Mouse (Mus musculus) hindbrain, embryonic 13.5 days (tissue): ENCODE measurements around the gene Klk9. TPM values are rescaled to one million over a fixed set of nuclear protein-coding genes. Genes with fewer than 3 reads are reported as not detected.
A peak's percentile ranks its signal among the peaks of the same experiment; 100 is the strongest.

Source experiments
- ATAC-seq: fragments of 200-750 bp; cut with Nextera tagmentation; 2 replicates; pipeline ENCODE4 v1.8.0; 2017; ENCODE audit warnings: moderate TSS enrichment; ENCODE audit not compliant: low FRiP score
- H3K27ac ChIP-seq: fragments of 300-500 bp; sonication (generic); 2 replicates; pipeline ENCODE4 v1.5.1; 2015; ENCODE audit warnings: inconsistent platforms, mild to moderate bottlenecking, moderate library complexity
- H3K27me3 ChIP-seq: fragments of 300-500 bp; sonication (generic); 2 replicates; pipeline ENCODE4 v1.6.1; 2015; ENCODE audit warnings: mild to moderate bottlenecking, inconsistent platforms
- H3K36me3 ChIP-seq: fragments of 300-500 bp; sonication (generic); 2 replicates; pipeline ENCODE4 v1.6.1; 2015; ENCODE audit warnings: mild to moderate bottlenecking, inconsistent platforms
- H3K4me1 ChIP-seq: fragments of 300-500 bp; sonication (generic); replicated peaks from 2 replicates; pipeline ENCODE4 v1.6.1; 2015; ENCODE audit warnings: inconsistent platforms
- H3K4me2 ChIP-seq: fragments of 300-500 bp; sonication (generic); 2 replicates; pipeline ENCODE4 v1.6.1; 2015; ENCODE audit warnings: inconsistent platforms, mild to moderate bottlenecking, moderate library complexity
- H3K4me3 ChIP-seq: fragments of 300-500 bp; sonication (generic); 2 replicates; pipeline ENCODE4 v1.5.1; 2015; ENCODE audit warnings: mild to moderate bottlenecking, inconsistent platforms
- H3K9ac ChIP-seq: fragments of 300-500 bp; sonication (generic); 2 replicates; pipeline ENCODE4 v1.6.1; 2015; ENCODE audit warnings: mild to moderate bottlenecking, inconsistent platforms
- H3K9me3 ChIP-seq: fragments of 300-500 bp; sonication (generic); 2 replicates; pipeline ENCODE4 v1.6.1; 2016; ENCODE audit warnings: inconsistent platforms
- WGBS: fragments of 180-500 bp; shearing (Covaris S2); methylation state at CpG from one replicate; pipeline ENCODE4 v1.1.7; 2015; 5-methylcytosine and 5-hydroxymethylcytosine counted together
- polyA plus RNA-seq: library from polyadenylated mRNA; unstranded; fragments of >200 nt; fragmentation: Nextera tagmentation; extraction: Ambion mirVana; gene quantifications from 2 replicates; pipeline ENCODE4 v1.2.1, GENCODE M21; 2015

Klk9 gene
- 0.18 TPM in 1 of 2 replicates, not detected in the other for polyA plus RNA-seq

DNA sequence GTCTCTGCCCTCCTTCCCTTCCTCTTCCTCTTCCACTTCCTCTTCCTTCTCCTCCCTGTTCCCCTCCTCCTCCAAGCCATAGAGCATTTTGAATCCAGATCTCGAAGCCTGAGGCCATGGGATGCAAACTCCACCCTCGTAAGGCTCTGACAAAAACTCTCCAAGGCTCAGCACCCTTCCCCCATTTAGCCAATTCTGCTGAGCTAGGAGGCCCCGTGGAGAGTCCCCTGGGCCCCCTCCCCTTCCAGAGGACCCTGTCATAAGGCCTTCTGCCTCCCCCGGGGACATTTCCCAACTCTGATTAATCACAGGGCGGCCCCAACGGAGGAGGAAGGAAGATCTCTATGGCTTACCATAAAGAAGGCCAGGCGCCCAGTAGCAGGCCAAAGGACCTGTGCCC, at the start of gene Klk9:
Gene Klk9, plus strand, starts transcription at position 301 of the 400 bp plus-strand sequence.
- no peak within 1 kb of the TSS for H3K9ac ChIP-seq
- no peak for ATAC-seq
- no peak within 1 kb of the TSS for H3K4me2 ChIP-seq
- no peaks in the 10 kb centered on the region for H3K36me3 ChIP-seq
- peaks cover 6% of the 10 kb centered on the region for H3K4me1 ChIP-seq
- 73% methylated on average over 7 of the region's 7 CpGs for WGBS
- H3K9me3 ChIP-seq = no peaks in the 10 kb centered on the region
- H3K4me3 ChIP-seq = no peak within 1 kb of the TSS
- peaks cover 30% of the 10 kb centered on the region for H3K27me3 ChIP-seq
- H3K27ac ChIP-seq = no peak within 1 kb of the TSS

DNA sequence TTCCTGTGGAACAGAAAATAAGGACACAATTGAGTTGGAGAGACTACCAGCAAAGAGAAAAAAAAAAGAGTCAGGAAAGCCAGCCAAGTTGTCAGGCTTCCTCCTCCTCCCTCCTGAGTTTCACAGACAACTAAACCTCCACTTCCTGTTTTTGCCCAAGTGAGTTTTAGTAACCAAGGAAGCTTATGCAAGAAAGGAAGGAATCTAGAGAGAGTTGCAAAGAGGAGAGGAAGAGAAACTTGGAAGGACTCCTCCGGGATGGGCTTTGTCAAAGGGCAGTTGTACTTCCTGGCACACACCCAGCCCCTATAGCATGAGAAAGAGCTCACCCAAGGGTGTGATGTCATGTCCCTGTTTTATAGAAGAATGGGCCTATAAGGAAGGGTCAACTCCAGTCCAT, 43.9 kb upstream of the Klk9 start:
- Histone ChIP-seq H3K27me3 (no peaks in the 10 kb centered on the region), H3K36me3 (no peaks in the 10 kb centered on the region), H3K4me2 (no peak overlapping the region), H3K4me3 (no peak overlapping the region), H3K9ac (no peak overlapping the region), H3K9me3 (no peaks in the 10 kb centered on the region), H3K27ac (no peak overlapping the region), H3K4me1 (no peaks in the 10 kb centered on the region)
- ATAC-seq = no peak
- WGBS = 39% methylated on average over 1 of the region's 1 CpGs

DNA sequence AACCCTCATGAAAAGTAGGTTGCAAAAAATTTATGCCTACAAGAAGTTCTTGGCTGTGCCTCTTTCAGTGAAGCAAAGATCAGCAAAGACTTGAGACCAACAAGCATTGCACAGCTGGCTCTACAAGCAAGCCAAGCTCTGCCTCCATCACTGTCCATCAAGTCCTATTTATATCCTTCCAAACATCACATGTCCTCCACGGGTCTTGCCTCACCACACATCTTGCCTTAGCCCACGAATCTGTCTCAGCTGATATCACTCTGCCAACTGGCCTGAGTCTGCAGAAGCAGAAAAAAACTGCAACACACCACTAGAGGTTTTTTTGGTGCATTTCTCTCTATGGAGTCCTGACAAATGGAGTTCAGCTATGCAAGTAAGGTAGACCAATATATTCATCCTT, 38.9 kb upstream of the Klk9 start:
- Histone ChIP-seq H3K36me3 (no peaks in the 10 kb centered on the region), H3K4me3 (no peak overlapping the region), H3K9ac (no peak overlapping the region), H3K4me2 (no peak overlapping the region), H3K27ac (no peak overlapping the region), H3K4me1 (no peaks in the 10 kb centered on the region), H3K27me3 (no peaks in the 10 kb centered on the region), H3K9me3 (no peaks in the 10 kb centered on the region)
- WGBS = 81% methylated on average over 2 of the region's 2 CpGs
- ATAC-seq = no peak

DNA sequence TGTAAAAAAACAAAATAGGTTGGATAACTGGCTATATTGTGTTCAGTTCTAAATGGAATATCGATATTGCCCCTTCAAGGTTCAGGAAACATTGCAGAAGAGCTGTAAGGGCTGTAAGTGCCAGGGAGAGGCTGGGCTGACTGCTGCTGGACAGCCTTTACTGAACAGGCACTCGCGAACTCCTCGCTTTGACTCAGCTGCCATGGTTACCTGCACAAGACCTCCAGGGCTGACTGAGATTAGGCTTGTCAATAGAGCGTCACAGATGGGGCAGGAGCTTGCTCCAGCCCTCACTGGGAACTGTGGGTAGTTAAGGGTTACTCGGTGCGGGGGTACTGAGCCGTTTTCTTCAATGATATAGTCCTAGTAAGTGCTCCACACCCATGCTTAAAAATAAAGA, 25.2 kb upstream of the Klk9 start:
- H3K9me3 ChIP-seq = no peaks in the 10 kb centered on the region
- no peaks in the 10 kb centered on the region for H3K36me3 ChIP-seq
- H3K27me3 ChIP-seq = no peaks in the 10 kb centered on the region
- H3K4me1 ChIP-seq = no peaks in the 10 kb centered on the region
- no peak overlapping the region for H3K4me2 ChIP-seq
- WGBS = 48% methylated on average over 8 of the region's 8 CpGs
- H3K27ac ChIP-seq = no peak overlapping the region
- no peak overlapping the region for H3K4me3 ChIP-seq
- peak; percentile 28; the same call in 1 of the 2 replicates for ATAC-seq
- H3K9ac ChIP-seq = no peak overlapping the region

DNA sequence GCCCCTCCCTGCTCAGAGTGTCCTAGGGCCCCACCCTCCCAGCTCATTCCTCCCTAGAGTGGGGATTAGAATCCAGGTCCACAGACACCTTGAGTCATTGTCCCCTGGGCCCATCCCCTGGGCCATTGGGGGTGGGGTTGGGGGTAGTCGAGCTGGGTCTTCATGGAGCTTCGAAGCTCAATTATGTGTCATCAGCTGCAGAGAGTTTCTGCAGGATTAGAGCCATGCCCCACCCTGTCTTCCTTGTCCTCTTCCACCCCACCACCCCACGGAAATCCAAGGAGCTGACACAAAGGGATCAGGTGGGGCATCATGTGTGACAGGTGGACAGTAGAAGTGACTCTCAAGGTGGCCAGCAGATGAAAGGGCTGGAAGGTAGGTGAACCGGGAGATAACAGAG, 23.1 kb upstream of the Klk9 start, which contains the start of gene Klk12:
Gene Klk12, plus strand, starts transcription at position 301 of the 400 bp plus-strand sequence.
- H3K27me3 ChIP-seq = no peaks in the 10 kb centered on the region
- no peak within 1 kb of the TSS for H3K4me2 ChIP-seq
- H3K4me1 ChIP-seq = no peaks in the 10 kb centered on the region
- H3K4me3 ChIP-seq = no peak within 1 kb of the TSS
- H3K9ac ChIP-seq = no peak within 1 kb of the TSS
- no peaks in the 10 kb centered on the region for H3K9me3 ChIP-seq
- H3K27ac ChIP-seq = no peak within 1 kb of the TSS
- H3K36me3 ChIP-seq = no peaks in the 10 kb centered on the region
- 80% methylated on average over 4 of the region's 4 CpGs for WGBS
- ATAC-seq = 0 out of 2 replicates have a peak, but pooled peaks have one; percentile 36

DNA sequence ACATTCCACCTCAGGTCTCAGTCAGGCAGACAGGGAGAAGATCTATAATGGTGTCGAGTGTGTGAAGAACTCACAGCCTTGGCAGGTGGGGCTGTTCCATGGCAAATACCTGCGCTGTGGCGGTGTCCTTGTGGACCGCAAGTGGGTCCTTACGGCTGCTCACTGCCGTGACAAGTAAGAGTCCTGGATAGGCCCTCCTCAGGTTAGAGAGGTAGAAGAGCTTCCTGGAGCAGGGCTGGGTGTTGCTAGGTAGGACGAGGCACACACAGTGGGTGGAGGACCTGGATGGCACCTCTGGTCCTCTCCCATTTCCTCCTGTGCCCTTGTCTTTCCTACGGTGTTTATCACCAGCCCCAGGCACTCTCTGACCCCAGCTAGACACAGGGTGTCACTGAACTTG, 22.1 kb upstream of the Klk9 start:
- H3K4me2 ChIP-seq = no peak overlapping the region
- H3K36me3 ChIP-seq = no peaks in the 10 kb centered on the region
- ATAC-seq = no peak
- H3K27ac ChIP-seq = no peak overlapping the region
- 92% methylated on average over 8 of the region's 8 CpGs for WGBS
- no peaks in the 10 kb centered on the region for H3K9me3 ChIP-seq
- H3K4me1 ChIP-seq = no peaks in the 10 kb centered on the region
- H3K9ac ChIP-seq = no peak overlapping the region
- H3K27me3 ChIP-seq = no peaks in the 10 kb centered on the region
- H3K4me3 ChIP-seq = no peak overlapping the region

DNA sequence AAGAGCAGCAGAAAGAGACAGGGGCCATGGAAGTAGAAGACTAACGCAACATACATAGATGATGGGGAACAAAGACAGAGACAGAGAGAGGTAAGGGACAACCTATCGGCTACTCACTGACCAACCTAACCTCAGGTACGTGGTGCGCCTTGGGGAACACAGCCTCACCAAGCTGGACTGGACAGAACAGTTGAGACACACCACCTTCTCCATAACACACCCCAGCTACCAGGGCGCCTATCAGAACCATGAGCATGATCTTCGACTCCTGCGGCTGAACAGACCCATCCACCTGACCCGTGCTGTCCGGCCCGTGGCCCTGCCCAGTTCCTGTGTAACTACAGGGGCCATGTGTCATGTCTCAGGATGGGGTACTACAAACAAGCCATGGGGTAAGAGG, 21.0 kb upstream of the Klk9 start:
- no peaks in the 10 kb centered on the region for H3K4me1 ChIP-seq
- H3K9ac ChIP-seq = no peak overlapping the region
- no peaks in the 10 kb centered on the region for H3K9me3 ChIP-seq
- H3K36me3 ChIP-seq = no peaks in the 10 kb centered on the region
- H3K4me2 ChIP-seq = no peak overlapping the region
- H3K27me3 ChIP-seq = no peaks in the 10 kb centered on the region
- 98% methylated on average over 10 of the region's 10 CpGs for WGBS
- no peak for ATAC-seq
- H3K27ac ChIP-seq = no peak overlapping the region
- H3K4me3 ChIP-seq = no peak overlapping the region

DNA sequence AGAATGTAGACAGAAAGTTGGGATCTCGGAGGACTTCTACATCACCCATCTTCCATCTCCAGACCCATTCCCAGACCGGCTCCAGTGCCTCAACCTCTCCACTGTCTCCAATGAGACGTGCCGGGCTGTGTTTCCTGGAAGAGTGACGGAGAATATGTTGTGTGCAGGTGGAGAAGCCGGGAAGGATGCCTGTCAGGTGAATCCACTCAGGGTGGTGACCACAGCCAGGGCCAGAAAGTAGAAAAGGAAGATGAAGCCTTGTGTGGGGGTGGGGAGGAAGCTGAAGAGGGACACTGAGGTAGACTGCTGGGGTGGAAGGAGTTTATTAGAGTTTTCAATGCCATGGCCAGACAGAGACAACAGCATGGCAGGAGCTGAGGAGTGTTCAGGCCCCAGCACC, 19.8 kb upstream of the Klk9 start:
- H3K27me3 ChIP-seq = no peaks in the 10 kb centered on the region
- 97% methylated on average over 6 of the region's 6 CpGs for WGBS
- H3K9ac ChIP-seq = no peak overlapping the region
- H3K27ac ChIP-seq = no peak overlapping the region
- no peak for ATAC-seq
- no peak overlapping the region for H3K4me3 ChIP-seq
- no peaks in the 10 kb centered on the region for H3K36me3 ChIP-seq
- no peak overlapping the region for H3K4me2 ChIP-seq
- no peaks in the 10 kb centered on the region for H3K9me3 ChIP-seq
- H3K4me1 ChIP-seq = no peaks in the 10 kb centered on the region

DNA sequence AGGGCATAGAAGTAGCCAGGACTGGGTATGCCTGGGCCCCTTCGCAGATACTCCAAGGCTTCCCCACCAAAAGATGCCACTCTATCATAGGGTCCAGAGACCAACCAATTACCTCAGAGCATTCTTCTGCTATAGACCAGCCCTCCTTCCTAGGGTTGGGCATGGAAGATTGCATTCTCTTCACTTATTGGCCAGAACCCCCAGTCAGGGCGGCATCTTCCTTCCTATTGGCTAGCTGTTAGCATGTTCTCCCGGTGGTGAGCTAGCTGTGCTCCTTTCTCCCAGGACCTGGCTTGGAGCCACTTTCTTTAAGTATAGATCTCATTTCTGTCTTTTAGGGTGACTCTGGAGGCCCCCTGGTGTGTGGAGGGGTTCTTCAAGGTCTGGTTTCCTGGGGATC, 18.8 kb upstream of the Klk9 start:
- 74% methylated on average over 3 of the region's 3 CpGs for WGBS

DNA sequence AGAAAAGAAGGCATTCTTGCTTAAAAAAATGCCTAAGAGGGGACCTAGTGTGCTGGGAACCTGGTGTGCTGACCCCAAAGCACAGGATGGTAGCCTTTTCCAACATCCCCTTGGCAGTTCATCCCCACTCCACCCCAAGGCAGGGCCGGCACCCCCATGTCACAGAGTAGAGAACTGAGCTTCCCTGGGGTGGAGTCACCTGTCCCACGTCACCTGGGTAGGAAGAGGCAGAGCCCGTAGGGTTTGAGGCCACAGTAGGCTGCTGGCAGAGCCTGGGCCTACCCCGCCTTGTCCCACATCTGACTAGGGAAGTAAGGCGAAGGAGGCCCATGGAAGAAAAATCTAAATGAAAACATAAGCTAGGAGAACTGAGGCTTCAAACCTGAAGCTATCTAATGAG, 17.3 kb upstream of the Klk9 start, which contains the start of gene Klk11:
Gene Klk11, plus strand, starts transcription at position 241 of the 400 bp plus-strand sequence.
- Histone ChIP-seq H3K27me3 (no peaks in the 10 kb centered on the region), H3K9ac (no peak within 1 kb of the TSS), H3K27ac (no peak within 1 kb of the TSS), H3K4me3 (no peak within 1 kb of the TSS), H3K4me1 (no peaks in the 10 kb centered on the region), H3K4me2 (no peak within 1 kb of the TSS), H3K36me3 (no peaks in the 10 kb centered on the region), H3K9me3 (no peaks in the 10 kb centered on the region)
- no peak for ATAC-seq
- 95% methylated on average over 5 of the region's 5 CpGs for WGBS

More for the DNA sequence above, 18.8 kb upstream of the Klk9 start:
- no peak for ATAC-seq
- H3K36me3 ChIP-seq = no peaks in the 10 kb centered on the region
- no peak overlapping the region for H3K4me2 ChIP-seq
- no peaks in the 10 kb centered on the region for H3K4me1 ChIP-seq
- H3K9ac ChIP-seq = no peak overlapping the region
- no peak overlapping the region for H3K27ac ChIP-seq
- no peak overlapping the region for H3K4me3 ChIP-seq
- H3K27me3 ChIP-seq = no peaks in the 10 kb centered on the region
- no peaks in the 10 kb centered on the region for H3K9me3 ChIP-seq

DNA sequence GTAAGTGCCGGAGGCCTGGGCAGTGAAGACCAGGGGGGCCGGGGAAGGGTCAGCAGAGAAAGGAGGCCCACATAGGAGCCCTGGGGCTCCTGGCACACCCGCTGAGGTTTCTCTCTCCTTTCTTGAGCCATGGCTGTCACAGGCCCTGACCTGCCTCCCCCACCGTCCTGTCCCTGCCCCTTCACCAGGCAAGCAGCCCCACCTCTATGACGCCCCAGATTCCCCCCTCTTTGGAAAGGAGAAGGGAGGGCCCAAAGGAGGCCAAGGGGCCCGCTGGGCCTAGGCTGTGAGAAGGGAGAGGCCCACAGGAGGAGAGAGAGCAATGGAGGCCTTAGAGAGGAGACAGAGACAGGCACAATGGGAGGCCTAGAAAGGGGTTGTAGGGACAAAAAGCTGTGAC, 16.9 kb upstream of the Klk9 start:
- Histone ChIP-seq H3K27me3 (no peaks in the 10 kb centered on the region), H3K36me3 (no peaks in the 10 kb centered on the region), H3K4me1 (no peaks in the 10 kb centered on the region), H3K4me2 (no peak overlapping the region), H3K4me3 (no peak overlapping the region), H3K27ac (no peak overlapping the region), H3K9ac (no peak overlapping the region), H3K9me3 (no peaks in the 10 kb centered on the region)
- 45% methylated on average over 6 of the region's 6 CpGs for WGBS
- ATAC-seq = no peak

DNA sequence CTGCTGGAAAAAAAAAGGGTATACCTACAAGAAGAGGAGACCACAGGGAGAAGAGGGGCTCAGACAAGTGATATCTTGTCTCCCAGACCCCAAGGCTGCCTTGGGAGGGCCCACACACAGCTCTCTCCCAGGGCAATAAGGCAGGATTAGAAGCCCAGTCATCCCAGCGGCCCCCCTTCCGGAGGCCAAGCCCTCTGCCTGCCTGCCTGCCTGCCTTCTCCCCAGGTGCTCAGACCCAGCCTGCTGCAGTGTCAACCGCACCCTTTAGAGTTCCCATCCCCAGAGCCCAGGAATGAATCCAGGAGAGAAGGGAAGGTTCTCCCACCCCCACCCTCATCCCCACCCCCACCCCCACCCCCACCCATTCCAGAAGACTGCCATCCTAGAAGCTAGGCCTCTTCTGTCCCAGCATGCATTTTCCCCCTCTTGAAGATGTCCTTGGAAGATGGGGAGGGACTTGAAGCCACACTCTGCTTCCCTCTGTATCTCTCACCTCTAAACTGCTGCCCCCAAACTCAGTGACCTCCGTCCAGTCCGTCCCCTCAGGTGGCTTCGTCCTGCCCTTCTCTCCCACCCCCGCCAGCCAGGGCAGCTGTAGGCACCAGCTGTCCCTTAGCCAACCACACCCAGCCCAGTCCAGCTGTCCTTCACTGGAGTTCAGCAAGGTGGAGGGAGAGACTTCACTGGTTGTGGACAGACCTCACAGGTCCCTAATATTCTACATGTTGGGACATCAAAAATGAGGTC, 16.2 kb upstream of the Klk9 start:
- H3K4me1 ChIP-seq = no peaks in the 10 kb centered on the region
- no peak for ATAC-seq
- no peak overlapping the region for H3K4me2 ChIP-seq
- H3K27ac ChIP-seq = no peak overlapping the region
- no peaks in the 10 kb centered on the region for H3K9me3 ChIP-seq
- no peak overlapping the region for H3K4me3 ChIP-seq
- H3K9ac ChIP-seq = no peak overlapping the region
- no peaks in the 10 kb centered on the region for H3K36me3 ChIP-seq
- 48% methylated on average over 7 of the region's 7 CpGs for WGBS
- no peaks in the 10 kb centered on the region for H3K27me3 ChIP-seq

DNA sequence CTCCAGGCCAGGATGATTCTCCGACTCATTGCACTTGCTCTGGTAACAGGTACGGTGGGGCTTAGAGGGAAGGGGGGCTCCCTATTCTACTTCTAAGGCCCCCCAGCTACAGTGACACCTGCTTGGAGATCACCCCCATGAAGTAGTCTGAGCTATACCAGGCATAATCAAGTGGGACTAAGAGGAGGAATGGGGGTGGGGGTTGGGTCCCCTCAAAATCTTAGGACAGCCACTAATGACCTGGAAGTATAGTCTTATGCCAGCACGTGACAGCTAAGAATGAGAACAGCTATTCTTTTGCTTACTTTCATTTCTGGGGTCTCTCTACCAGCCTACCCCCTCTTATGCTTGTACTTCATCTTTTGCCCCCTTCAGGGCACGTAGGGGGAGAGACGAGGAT, 15.2 kb upstream of the Klk9 start:
- H3K27me3 ChIP-seq = no peaks in the 10 kb centered on the region
- no peaks in the 10 kb centered on the region for H3K36me3 ChIP-seq
- ATAC-seq = no peak
- 87% methylated on average over 5 of the region's 5 CpGs for WGBS
- H3K9ac ChIP-seq = no peak overlapping the region
- no peak overlapping the region for H3K27ac ChIP-seq
- H3K4me2 ChIP-seq = no peak overlapping the region
- no peak overlapping the region for H3K4me3 ChIP-seq
- H3K9me3 ChIP-seq = no peaks in the 10 kb centered on the region
- H3K4me1 ChIP-seq = no peaks in the 10 kb centered on the region
